Mouse (Mus musculus) gastrocnemius, postnatal 14 days (tissue): Measurements from ENCODE around the gene Hvcn1. TPM values are rescaled to one million over a fixed set of nuclear protein-coding genes. Genes with fewer than 3 reads are reported as not detected.
"Not testable (repeated sequence)": the region's sequence is repeated elsewhere in the genome, so short reads cannot be mapped to it uniquely, and the experiment has no call there.

ENCODE experiments used
- DNase-seq: peaks from one replicate; pipeline ENCODE4 v3.0.0; 2021; ENCODE audit warnings: mixed read lengths
- intact Hi-C: fragments of 180-260 bp; cut with DNase I; formaldehyde crosslinking; loops from one replicate; pipeline ENCODE4 v1.15.1; 2025; ENCODE audit warnings: low total_unique reads
- total RNA-seq, 2 experiments: library from RNA; stranded (reverse); gene quantifications; 2 replicates each; pipeline ENCODE4 v1.2.3; 2021

Hvcn1 gene
- total RNA-seq, 2 experiments from 2014 or later = 1.6 to 2.0 TPM

- intact Hi-C loops = no loop called here
- DNase-seq = no peak
These were observed 15.1 kb upstream of the Hvcn1 start for GRCm38 (mm10) chr5:122191269-122192063.

GRCm38 (mm10) chr5:122192347-122192746, 14.3 kb upstream of the Hvcn1 start:
- intact Hi-C loops = no loop called here
- no peak for DNase-seq

GRCm38 (mm10) chr5:122200872-122201271, 5.7 kb upstream of the Hvcn1 start:
- no peak for DNase-seq
- intact Hi-C loops = no loop called here

- intact Hi-C loops = no loop called here
- no peak for DNase-seq
These were observed 4.7 kb upstream of the Hvcn1 start for GRCm38 (mm10) chr5:122201904-122202303.

GRCm38 (mm10) chr5:122204180-122204579, 2.4 kb upstream of the Hvcn1 start:
- DNase-seq = no peak
- intact Hi-C loops = no loop called here

GRCm38 (mm10) chr5:122208909-122209308, 2.3 kb downstream of the Hvcn1 start:
- intact Hi-C loops = no loop called here
- no peak for DNase-seq

GRCm38 (mm10) chr5:122209591-122210368, 3.2 kb downstream of the Hvcn1 start:
- intact Hi-C loops = no loop called here
- DNase-seq = peak; percentile 68

- intact Hi-C loops = no loop called here
- no peak for DNase-seq
These were observed 4.3 kb downstream of the Hvcn1 start for GRCm38 (mm10) chr5:122210890-122211289.

GRCm38 (mm10) chr5:122212125-122212524, 5.5 kb downstream of the Hvcn1 start:
- intact Hi-C loops = no loop called here
- no peak for DNase-seq

GRCm38 (mm10) chr5:122212820-122213219, 6.2 kb downstream of the Hvcn1 start:
- DNase-seq, intact Hi-C loops: not testable (repeated sequence)

- intact Hi-C loops = no loop called here
- no peak for DNase-seq
These were observed 7.3 kb downstream of the Hvcn1 start for GRCm38 (mm10) chr5:122213861-122214260.

GRCm38 (mm10) chr5:122217636-122218035, 11.0 kb downstream of the Hvcn1 start:
- intact Hi-C loops = no loop called here
- no peak for DNase-seq

GRCm38 (mm10) chr5:122218109-122218905, 11.7 kb downstream of the Hvcn1 start:
- no peak for DNase-seq
- intact Hi-C loops = no loop called here

- intact Hi-C loops = no loop called here
- DNase-seq = no peak
These were observed 12.3 kb downstream of the Hvcn1 start for GRCm38 (mm10) chr5:122218928-122219327.

GRCm38 (mm10) chr5:122219655-122220629, 13.3 kb downstream of the Hvcn1 start:
- DNase-seq = no peak
- intact Hi-C loops = no loop called here

- intact Hi-C loops = no loop called here
These were observed 14.5 kb downstream of the Hvcn1 start for GRCm38 (mm10) chr5:122221085-122221484.

GRCm38 (mm10) chr5:122224291-122224690, 17.7 kb downstream of the Hvcn1 start:
- intact Hi-C loops = no loop called here

More at GRCm38 (mm10) chr5:122221085-122221484, 14.5 kb downstream of the Hvcn1 start:
- no peak for DNase-seq

GRCm38 (mm10) chr5:122228271-122228765, 21.7 kb downstream of the Hvcn1 start:
- no peak for DNase-seq
- intact Hi-C loops = no loop called here

More at GRCm38 (mm10) chr5:122224291-122224690, 17.7 kb downstream of the Hvcn1 start:
- no peak for DNase-seq

GRCm38 (mm10) chr5:122228772-122229171, 22.2 kb downstream of the Hvcn1 start:
- no peak for DNase-seq
- intact Hi-C loops = no loop called here
